Mouse (Mus musculus) adrenal gland, postnatal 14 days (tissue): ENCODE results near the gene Magi1. TPM values are rescaled to one million over a fixed set of nuclear protein-coding genes. Genes with fewer than 3 reads are reported as not detected.

Source experiments
- DNase-seq: peaks from one replicate; pipeline ENCODE4 v3.0.0; 2021; ENCODE audit warnings: mixed read lengths
- total RNA-seq: library from RNA; stranded (reverse); gene quantifications from 2 replicates; pipeline ENCODE4 v1.2.3, GENCODE M21; 2021

Magi1 gene
- total RNA-seq, 1 experiment from 2014 or later: 17.5 TPM

GRCm38 (mm10) chr6:94158119-94158848, 125.4 kb downstream of the Magi1 start:
- no peak for DNase-seq

- DNase-seq: no peak
These were observed 127.7 kb downstream of the Magi1 start for GRCm38 (mm10) chr6:94155996-94156395.

- DNase-seq: no peak
These were observed 128.7 kb downstream of the Magi1 start for GRCm38 (mm10) chr6:94154854-94155601.

GRCm38 (mm10) chr6:94152881-94153280, 130.8 kb downstream of the Magi1 start:
- DNase-seq: peak; percentile 36

GRCm38 (mm10) chr6:94150876-94151275, 132.8 kb downstream of the Magi1 start:
- no peak for DNase-seq

GRCm38 (mm10) chr6:94149800-94150199, 133.9 kb downstream of the Magi1 start:
- DNase-seq: no peak

- DNase-seq: peak; percentile 24
These were observed 137.6 kb downstream of the Magi1 start for GRCm38 (mm10) chr6:94146206-94146493.

GRCm38 (mm10) chr6:94145430-94146205, 138.1 kb downstream of the Magi1 start:
- peak; percentile 86 for DNase-seq

GRCm38 (mm10) chr6:94142493-94142892, 141.2 kb downstream of the Magi1 start:
- no peak for DNase-seq

GRCm38 (mm10) chr6:94141496-94141895, 142.2 kb downstream of the Magi1 start:
- DNase-seq: no peak

- DNase-seq: peak; percentile 57
These were observed 143.7 kb downstream of the Magi1 start for GRCm38 (mm10) chr6:94139952-94140414.

GRCm38 (mm10) chr6:94136693-94137092, 147.0 kb downstream of the Magi1 start:
- no peak for DNase-seq

- DNase-seq: no peak
These were observed 149.6 kb downstream of the Magi1 start for GRCm38 (mm10) chr6:94134159-94134558.

GRCm38 (mm10) chr6:94131999-94132398, 151.7 kb downstream of the Magi1 start:
- DNase-seq: no peak

GRCm38 (mm10) chr6:94130389-94130788, 153.3 kb downstream of the Magi1 start:
- peak; percentile 54 for DNase-seq

- no peak for DNase-seq
These were observed 157.0 kb downstream of the Magi1 start for GRCm38 (mm10) chr6:94126763-94127162.

GRCm38 (mm10) chr6:94125144-94125543, 158.6 kb downstream of the Magi1 start:
- DNase-seq: no peak

- no peak for DNase-seq
These were observed 159.4 kb downstream of the Magi1 start for GRCm38 (mm10) chr6:94124279-94124678.

GRCm38 (mm10) chr6:94122566-94123150, 161.1 kb downstream of the Magi1 start:
- no peak for DNase-seq

GRCm38 (mm10) chr6:94121488-94121887, 162.2 kb downstream of the Magi1 start:
- DNase-seq: no peak

- no peak for DNase-seq
These were observed 167.0 kb downstream of the Magi1 start for GRCm38 (mm10) chr6:94116434-94117432.
